Mouse (Mus musculus): ENCODE measurements at regions not wholly inside any gene's neighbourhood (a gene's known extent, or its start where the extent isn't known, plus 50 kb on each side); places are given as distances from the start of the nearest gene placed in this dataset.
A peak's percentile ranks its signal among the peaks of the same experiment; 100 is the strongest.
"Not testable (repeated sequence)": the region's sequence is repeated elsewhere in the genome, so short reads cannot be mapped to it uniquely, and the experiment has no call there.

GRCm38 (mm10) chr4:147231381-147231780 is 74.1 kb upstream of the Zfp988 start:
- H3K27ac ChIP-seq; H3K4me3 ChIP-seq; H3K27me3 ChIP-seq; H3K9ac ChIP-seq; H3K36me3 ChIP-seq; ATAC-seq (ENCODE audit: low FRiP score); H3K4me2 ChIP-seq (replicated peaks); H3K4me1 ChIP-seq: not testable (repeated sequence)
- 81% methylated on average over 2 of the region's 2 CpGs for WGBS
- peaks cover 42% of the 10 kb centered on the region for H3K9me3 ChIP-seq (replicated peaks)

- not testable (repeated sequence) for ATAC-seq (ENCODE audit: low FRiP score); H3K4me2 ChIP-seq (replicated peaks); H3K4me1 ChIP-seq; H3K27ac ChIP-seq; H3K9ac ChIP-seq; H3K4me3 ChIP-seq; H3K36me3 ChIP-seq; H3K27me3 ChIP-seq
- WGBS: 89% methylated on average over 3 of the region's 3 CpGs
- H3K9me3 ChIP-seq (replicated peaks): peaks cover 46% of the 10 kb centered on the region
These were observed 73.7 kb upstream of the Zfp988 start for GRCm38 (mm10) chr4:147231787-147232186.

- not testable (repeated sequence) for H3K4me1 ChIP-seq; H3K4me2 ChIP-seq (replicated peaks); H3K27ac ChIP-seq; H3K9ac ChIP-seq; H3K27me3 ChIP-seq; H3K4me3 ChIP-seq; H3K36me3 ChIP-seq; ATAC-seq (ENCODE audit: low FRiP score)
- WGBS: 86% methylated on average over 1 of the region's 1 CpGs
- peaks cover 50% of the 10 kb centered on the region for H3K9me3 ChIP-seq (replicated peaks)
These were observed 73.2 kb upstream of the Zfp988 start for GRCm38 (mm10) chr4:147232279-147232678.

GRCm38 (mm10) chr4:147234227-147234626 is 71.2 kb upstream of the Zfp988 start:
- WGBS: 44% methylated on average over 2 of the region's 2 CpGs
- H3K9me3 ChIP-seq (replicated peaks): peaks cover 50% of the 10 kb centered on the region
- not testable (repeated sequence) for ATAC-seq (ENCODE audit: low FRiP score); H3K4me1 ChIP-seq; H3K4me2 ChIP-seq (replicated peaks); H3K9ac ChIP-seq; H3K27me3 ChIP-seq; H3K4me3 ChIP-seq; H3K27ac ChIP-seq; H3K36me3 ChIP-seq

- not testable (repeated sequence) for H3K36me3 ChIP-seq; H3K9ac ChIP-seq; H3K4me2 ChIP-seq (replicated peaks); H3K4me3 ChIP-seq; H3K4me1 ChIP-seq; H3K27ac ChIP-seq; ATAC-seq (ENCODE audit: low FRiP score); H3K27me3 ChIP-seq
- 61% methylated on average over 2 of the region's 2 CpGs for WGBS
- H3K9me3 ChIP-seq (replicated peaks): peaks cover 50% of the 10 kb centered on the region
These were observed 70.0 kb upstream of the Zfp988 start for GRCm38 (mm10) chr4:147235441-147235840.

GRCm38 (mm10) chr4:147241315-147242182 is 63.9 kb upstream of the Zfp988 start:
- not testable (repeated sequence) for H3K27me3 ChIP-seq; H3K4me3 ChIP-seq; H3K4me2 ChIP-seq (replicated peaks); H3K27ac ChIP-seq; H3K36me3 ChIP-seq; H3K9ac ChIP-seq; H3K4me1 ChIP-seq
- peaks cover 30% of the 10 kb centered on the region for H3K9me3 ChIP-seq (replicated peaks)
- WGBS: 76% methylated on average over 4 of the region's 4 CpGs
- ATAC-seq (ENCODE audit: low FRiP score): peak; percentile 69

- H3K36me3 ChIP-seq: no peaks in the 10 kb centered on the region
- H3K4me1 ChIP-seq: no peaks in the 10 kb centered on the region
- H3K9ac ChIP-seq: no peak overlapping the region
- peaks cover 25% of the 10 kb centered on the region for H3K9me3 ChIP-seq (replicated peaks)
- H3K4me2 ChIP-seq (replicated peaks): no peak overlapping the region
- no peak overlapping the region for H3K4me3 ChIP-seq
- 89% methylated on average over 2 of the region's 2 CpGs for WGBS
- H3K27ac ChIP-seq: no peak overlapping the region
- H3K27me3 ChIP-seq: no peaks in the 10 kb centered on the region
- no peak; the same call in 1 of the 2 replicates for ATAC-seq (ENCODE audit: low FRiP score)
These were observed 63.3 kb upstream of the Zfp988 start for GRCm38 (mm10) chr4:147242183-147242477.

GRCm38 (mm10) chr4:147248541-147248940 is 56.9 kb upstream of the Zfp988 start:
- not testable (repeated sequence) for H3K36me3 ChIP-seq; H3K4me3 ChIP-seq; H3K27me3 ChIP-seq; H3K4me1 ChIP-seq; ATAC-seq (ENCODE audit: low FRiP score); H3K27ac ChIP-seq; H3K9ac ChIP-seq; H3K4me2 ChIP-seq (replicated peaks)
- peaks cover 14% of the 10 kb centered on the region for H3K9me3 ChIP-seq (replicated peaks)
- WGBS: 91% methylated on average over 1 of the region's 1 CpGs

Data from hindbrain, embryonic 12.5 days (tissue).